Mouse (Mus musculus) neural tube, embryonic 11.5 days (tissue): ENCODE measurements around the gene Prpsap1. TPM values are rescaled to one million over a fixed set of nuclear protein-coding genes. Genes with fewer than 3 reads are reported as not detected.
"Not testable (repeated sequence)": the region's sequence is repeated elsewhere in the genome, so short reads cannot be mapped to it uniquely, and the experiment has no call there.

Experiments used
- ATAC-seq: fragments of 200-750 bp; cut with Nextera tagmentation; 2 replicates; pipeline ENCODE4 v1.8.0; 2017; ENCODE audit warnings: moderate number of reproducible peaks, mild to moderate bottlenecking, moderate TSS enrichment, moderate library complexity; ENCODE audit not compliant: insufficient read depth, low FRiP score, low TSS enrichment
- DNase-seq: peaks from one replicate; pipeline ENCODE4 v3.0.0-alpha.2; 2015; ENCODE audit warnings: low spot score
- H3K27ac ChIP-seq: fragments of 300-500 bp; sonication (generic); 2 replicates; pipeline ENCODE4 v1.5.1; 2014; ENCODE audit warnings: low read depth, mild to moderate bottlenecking, low read length
- H3K27me3 ChIP-seq: fragments of 300-500 bp; sonication (generic); 2 replicates; pipeline ENCODE4 v1.6.1; 2014; ENCODE audit warnings: mild to moderate bottlenecking, low read length, mixed read lengths; ENCODE audit not compliant: control insufficient read depth, insufficient read depth
- H3K36me3 ChIP-seq: fragments of 300-500 bp; sonication (generic); 2 replicates; pipeline ENCODE4 v1.6.1; 2014; ENCODE audit warnings: mild to moderate bottlenecking, low read length, moderate library complexity, mixed read lengths; ENCODE audit not compliant: control insufficient read depth, insufficient read depth
- H3K4me1 ChIP-seq: fragments of 300-500 bp; sonication (generic); 2 replicates; pipeline ENCODE4 v1.6.1; 2014; ENCODE audit warnings: low read length, mixed read lengths; ENCODE audit not compliant: control insufficient read depth, insufficient read depth
- H3K4me2 ChIP-seq: fragments of 300-500 bp; sonication (generic); 2 replicates; pipeline ENCODE4 v1.6.1; 2014; ENCODE audit warnings: low read depth, mild to moderate bottlenecking, moderate library complexity
- H3K4me3 ChIP-seq: fragments of 300-500 bp; sonication (generic); 2 replicates; pipeline ENCODE4 v1.5.1; 2014; ENCODE audit warnings: low read depth, low read length
- H3K9ac ChIP-seq: fragments of 300-500 bp; sonication (generic); 2 replicates; pipeline ENCODE4 v1.6.1; 2014; ENCODE audit warnings: mild to moderate bottlenecking, low read length
- H3K9me3 ChIP-seq: fragments of 300-500 bp; sonication (generic); 2 replicates; pipeline ENCODE4 v1.6.1; 2016; ENCODE audit warnings: low read length; ENCODE audit not compliant: control insufficient read depth
- WGBS: fragments of 180-500 bp; shearing (Covaris S2); extraction: QIAGEN DNeasy Blood & Tissue Kit; methylation state at CpG from one replicate; pipeline ENCODE4 v1.1.7; 2014; 5-methylcytosine and 5-hydroxymethylcytosine counted together
- polyA plus RNA-seq: library from polyadenylated mRNA; unstranded; fragments of >200 nt; fragmentation: Nextera tagmentation; extraction: Ambion mirVana; gene quantifications from 2 replicates; pipeline ENCODE4 v1.2.1, GENCODE M21; 2014

Gene Prpsap1
- polyA plus RNA-seq, 1 experiment from 2014 or later, result 222 TPM

DNA sequence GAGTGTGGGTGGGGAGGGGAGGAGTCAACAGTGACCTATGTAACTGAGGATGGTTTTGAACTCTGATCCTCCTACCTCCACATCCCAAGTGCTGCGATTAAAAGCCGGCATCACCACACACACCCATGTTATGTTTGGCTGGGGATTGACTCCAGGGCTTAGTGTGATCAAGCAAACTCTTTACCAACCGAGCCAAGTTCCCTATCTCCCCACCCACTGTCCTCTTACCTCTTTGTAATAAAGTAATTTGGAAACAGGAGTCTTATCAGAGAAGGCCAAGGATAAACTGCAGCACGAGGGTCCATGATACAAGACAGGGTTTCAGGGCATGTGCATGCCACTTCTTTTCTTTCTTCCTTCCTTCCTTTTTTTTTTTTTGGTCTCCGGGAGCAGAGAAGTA is 811 bp downstream of the Prpsap1 start:
- H3K27ac ChIP-seq, result no peak overlapping the region

DNA sequence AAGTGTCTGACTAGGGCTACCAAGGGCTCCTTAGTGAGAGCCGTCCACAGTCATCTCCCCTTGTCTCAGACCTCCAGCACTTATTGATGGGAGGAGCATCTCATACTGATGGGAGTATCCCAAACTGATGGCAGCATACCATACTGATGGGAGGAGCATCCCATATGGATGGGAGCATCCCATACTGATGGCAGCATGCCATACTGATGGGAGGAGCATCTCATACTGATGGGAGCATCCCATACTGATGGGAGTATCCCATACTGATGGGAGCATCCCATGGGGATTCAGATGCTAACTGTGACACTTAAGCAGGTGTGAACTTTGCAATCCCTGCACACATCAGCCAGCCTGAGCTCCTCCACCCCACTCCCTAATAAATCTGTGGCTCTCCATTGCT is 1.5 kb downstream of the Prpsap1 start:
- not testable (repeated sequence) for H3K27me3 ChIP-seq, DNase-seq, H3K36me3 ChIP-seq, H3K27ac ChIP-seq, H3K9me3 ChIP-seq, H3K4me3 ChIP-seq, H3K9ac ChIP-seq, ATAC-seq, H3K4me2 ChIP-seq, H3K4me1 ChIP-seq
- WGBS, result 78% methylated on average over 1 of the region's 1 CpGs

More for the DNA sequence above, 811 bp downstream of the Prpsap1 start:
- no peak overlapping the region for H3K4me2 ChIP-seq
- no peak for DNase-seq
- no peaks in the 10 kb centered on the region for H3K9me3 ChIP-seq
- no peaks in the 10 kb centered on the region for H3K27me3 ChIP-seq
- H3K9ac ChIP-seq, result no peak overlapping the region
- no peak overlapping the region for H3K4me3 ChIP-seq
- no peak for ATAC-seq
- WGBS, result 90% methylated on average over 5 of the region's 5 CpGs
- no peaks in the 10 kb centered on the region for H3K36me3 ChIP-seq
- H3K4me1 ChIP-seq, result peaks cover 7% of the 10 kb centered on the region

DNA sequence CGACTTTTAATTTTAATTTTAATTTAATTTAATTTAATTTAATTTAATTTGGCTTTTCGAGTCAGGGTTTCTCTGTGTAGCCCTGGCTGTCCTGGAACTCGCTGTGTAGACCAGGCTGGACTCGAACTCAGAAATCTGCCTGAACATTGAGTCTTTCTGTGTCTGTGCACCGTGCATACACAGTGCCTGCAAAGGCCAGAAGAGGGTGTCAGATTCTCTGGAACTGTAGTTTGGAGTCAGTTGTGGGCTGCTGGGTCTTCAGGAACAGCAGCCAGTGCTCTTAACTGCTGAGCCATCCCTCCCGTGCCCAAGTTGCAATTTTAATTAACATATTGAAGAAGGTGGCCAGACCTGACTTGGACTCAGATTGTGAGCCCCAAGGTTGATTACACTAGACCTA is 2.7 kb downstream of the Prpsap1 start:
- no peaks in the 10 kb centered on the region for H3K27me3 ChIP-seq
- no peak overlapping the region for H3K9ac ChIP-seq
- WGBS, result 72% methylated on average over 6 of the region's 6 CpGs
- ATAC-seq (no peak), DNase-seq (no peak)
- H3K4me1 ChIP-seq, result peaks cover 7% of the 10 kb centered on the region
- no peak overlapping the region for H3K4me3 ChIP-seq
- H3K27ac ChIP-seq, result no peak overlapping the region
- no peak overlapping the region for H3K4me2 ChIP-seq
- no peaks in the 10 kb centered on the region for H3K9me3 ChIP-seq
- H3K36me3 ChIP-seq, result peaks cover under 1% of the 10 kb centered on the region

DNA sequence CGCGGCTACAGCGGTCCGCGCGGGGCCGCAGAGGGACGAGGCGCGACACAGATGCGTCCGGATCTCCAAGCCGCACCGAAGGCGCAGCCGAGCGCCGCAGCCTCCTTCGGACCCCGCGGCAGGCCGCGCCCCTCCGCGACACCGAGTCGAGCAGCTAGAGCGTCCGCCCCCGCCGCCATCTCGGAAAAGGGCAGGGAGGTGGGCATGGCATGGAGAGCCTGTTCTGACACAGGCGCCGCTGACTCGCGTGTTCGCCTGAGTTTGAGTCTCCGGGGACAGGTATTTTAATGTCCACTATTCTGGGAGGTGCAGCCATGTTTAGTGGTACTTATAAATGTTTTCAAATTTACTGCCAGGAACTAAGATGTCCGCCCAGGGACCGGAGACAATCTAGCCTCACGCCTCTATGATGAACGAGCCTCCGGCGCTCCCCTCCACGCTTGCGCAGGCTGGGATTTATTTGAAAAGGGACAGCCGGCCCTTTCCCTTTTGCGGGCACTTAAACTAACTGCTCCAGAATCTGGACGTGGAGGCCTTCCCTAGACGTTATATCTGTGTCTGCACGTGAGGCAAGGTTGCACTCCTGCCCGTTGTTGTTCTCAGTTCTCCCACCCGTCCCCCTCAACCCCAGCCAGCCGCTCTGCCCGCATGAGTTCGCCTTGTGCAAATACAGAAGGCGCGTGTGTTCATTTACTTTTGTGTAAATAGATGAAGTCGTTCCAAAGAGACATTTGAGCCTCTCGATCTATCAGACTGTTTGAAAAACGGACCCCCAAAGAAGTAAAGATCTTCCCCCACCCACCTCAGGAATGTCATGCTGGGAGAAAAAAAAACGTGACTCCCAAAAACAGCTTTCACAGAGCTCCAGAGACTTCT is 3.5 kb downstream of the Prpsap1 start:
- Histone ChIP-seq H3K27ac (peak overlapping the region; percentile 89), H3K9ac (peak overlapping the region; percentile 99), H3K4me1 (peaks cover 7% of the 10 kb centered on the region), H3K27me3 (no peaks in the 10 kb centered on the region), H3K9me3 (no peaks in the 10 kb centered on the region), H3K4me3 (peak overlapping the region; percentile 97), H3K36me3 (peaks cover 2% of the 10 kb centered on the region), H3K4me2 (peak overlapping the region; percentile 60)
- DNase-seq, result peak; percentile 94
- ATAC-seq, result peak; percentile 88
- WGBS, result under 1% methylated on average over 59 of the region's 62 CpGs

DNA sequence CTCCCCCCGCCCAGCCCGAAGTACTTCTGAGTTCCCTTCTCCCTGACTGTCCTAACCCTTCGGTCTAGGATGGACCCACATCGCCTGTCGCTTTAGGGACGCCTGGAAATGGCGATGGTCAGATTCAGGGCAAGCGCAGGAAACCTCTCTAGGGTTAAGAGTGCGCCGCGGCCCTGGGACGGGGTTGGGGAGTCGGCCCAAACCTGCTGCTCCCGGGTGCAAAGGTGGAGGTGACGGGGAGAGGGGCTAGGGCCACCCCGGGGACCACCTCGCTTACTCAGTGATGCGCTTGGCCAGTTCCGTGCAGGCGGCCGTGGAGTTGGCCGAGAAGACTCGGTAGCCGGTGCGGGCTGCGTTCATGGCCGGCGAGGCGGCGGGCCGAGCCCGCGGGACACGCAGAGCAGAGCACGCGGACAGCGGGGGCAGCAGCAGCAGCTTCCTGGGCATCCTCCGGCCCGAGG is 4.2 kb downstream of the Prpsap1 start:
- no peaks in the 10 kb centered on the region for H3K27me3 ChIP-seq
- peak overlapping the region; percentile 99 for H3K9ac ChIP-seq
- ATAC-seq (peak; percentile 60), DNase-seq (peak; percentile 42)
- 0% methylated on average over 39 of the region's 39 CpGs for WGBS
- no peaks in the 10 kb centered on the region for H3K9me3 ChIP-seq
- peak overlapping the region; percentile 89 for H3K27ac ChIP-seq
- peak overlapping the region; percentile 97 for H3K4me3 ChIP-seq
- H3K36me3 ChIP-seq, result peaks cover 6% of the 10 kb centered on the region
- H3K4me1 ChIP-seq, result peaks cover 5% of the 10 kb centered on the region
- peak overlapping the region; percentile 60 for H3K4me2 ChIP-seq

DNA sequence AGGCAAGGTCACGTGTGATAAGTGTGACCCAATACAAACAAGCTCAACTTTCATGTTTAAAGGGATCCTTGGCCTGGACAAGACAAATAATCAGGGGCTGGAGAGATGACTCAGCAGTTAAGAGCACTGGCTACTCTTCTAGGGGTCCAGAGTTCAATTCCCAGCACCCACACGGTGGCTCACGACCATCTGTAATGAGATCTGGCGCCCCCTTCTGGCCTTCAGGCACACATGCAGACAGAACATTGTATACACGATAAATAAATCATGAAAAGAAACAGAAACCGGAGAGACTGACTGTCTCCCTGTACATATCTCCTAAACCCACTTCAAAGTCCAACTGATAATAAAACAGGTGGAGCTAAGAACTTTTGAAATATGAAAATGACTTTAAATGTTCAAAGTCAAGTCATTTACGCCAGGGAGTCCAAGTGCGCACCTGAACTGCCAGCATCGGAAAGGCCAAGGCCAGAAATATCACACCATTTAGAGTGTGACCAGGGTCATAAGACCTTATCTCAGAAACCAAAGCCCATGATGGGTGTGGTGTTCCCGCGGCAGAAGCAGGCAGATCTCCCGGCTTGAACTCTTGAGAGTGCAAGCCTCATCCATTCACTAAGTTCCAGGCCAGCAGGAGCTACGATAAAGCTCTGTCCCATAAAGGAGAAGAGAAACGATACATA is 5.2 kb downstream of the Prpsap1 start:
- ATAC-seq (no peak), DNase-seq (no peak)
- Histone ChIP-seq H3K4me1 (peaks cover 3% of the 10 kb centered on the region), H3K27me3 (no peaks in the 10 kb centered on the region), H3K4me3 (peak overlapping the region; percentile 97), H3K36me3 (peaks cover 10% of the 10 kb centered on the region), H3K4me2 (peak overlapping the region; percentile 60), H3K9me3 (no peaks in the 10 kb centered on the region), H3K9ac (peak overlapping the region; percentile 99), H3K27ac (no peak overlapping the region)
- WGBS, result 75% methylated on average over 14 of the region's 14 CpGs

DNA sequence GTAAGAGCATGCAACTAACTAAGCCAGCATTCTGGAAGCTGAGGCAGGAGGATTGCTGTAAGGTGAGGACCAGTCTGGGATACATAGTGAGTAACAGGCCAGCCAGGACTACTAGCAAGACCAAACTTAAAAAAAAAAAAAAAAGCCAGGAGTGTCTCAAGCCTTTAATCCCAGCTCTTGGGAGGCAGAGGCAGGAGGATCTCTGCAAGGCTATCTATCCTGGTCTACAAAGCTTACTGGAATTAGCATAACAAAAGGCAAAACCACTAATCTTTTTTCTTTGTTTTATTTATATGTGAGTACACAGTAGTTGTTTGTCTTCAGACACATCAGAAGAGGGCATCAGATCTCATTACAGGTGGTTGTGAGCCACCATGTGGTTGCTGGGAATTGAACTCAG is 5.8 kb downstream of the Prpsap1 start:
- no peak overlapping the region for H3K4me3 ChIP-seq
- DNase-seq, result no peak
- H3K4me1 ChIP-seq, result peaks cover 3% of the 10 kb centered on the region
- no peaks in the 10 kb centered on the region for H3K27me3 ChIP-seq
- no peak overlapping the region for H3K27ac ChIP-seq
- H3K9me3 ChIP-seq, result no peaks in the 10 kb centered on the region
- no peak overlapping the region for H3K9ac ChIP-seq
- ATAC-seq, result no peak
- H3K36me3 ChIP-seq, result peaks cover 14% of the 10 kb centered on the region
- H3K4me2 ChIP-seq, result no peak overlapping the region

DNA sequence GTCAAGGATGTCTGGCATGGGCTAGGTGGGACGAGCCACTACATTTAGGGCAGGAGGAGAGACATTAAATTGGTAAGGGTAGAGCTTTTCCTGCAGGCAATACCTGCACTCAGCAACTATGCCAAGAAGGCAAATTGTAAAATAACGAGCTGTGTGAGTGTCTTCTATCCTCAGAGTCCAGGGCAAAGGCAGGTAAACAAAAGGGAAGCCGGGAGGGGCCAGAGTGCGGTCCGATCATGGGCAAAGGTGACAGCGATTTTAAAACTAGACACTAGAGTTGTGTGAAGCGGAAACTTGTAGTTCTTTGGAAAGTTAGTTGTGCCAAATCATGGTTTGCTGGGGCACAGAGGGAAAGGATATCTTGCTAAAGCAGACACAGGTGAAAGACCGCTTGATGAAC is 9.7 kb downstream of the Prpsap1 start:
- Histone ChIP-seq H3K4me2 (no peak overlapping the region), H3K36me3 (peaks cover 29% of the 10 kb centered on the region)

More for the DNA sequence above, 9.7 kb downstream of the Prpsap1 start:
- Histone ChIP-seq H3K9ac (no peak overlapping the region), H3K4me1 (peaks cover 3% of the 10 kb centered on the region), H3K27ac (no peak overlapping the region), H3K9me3 (no peaks in the 10 kb centered on the region; the same call in 1 of the 2 replicates), H3K4me3 (no peak overlapping the region), H3K27me3 (no peaks in the 10 kb centered on the region)
- no peak for ATAC-seq
- no peak for DNase-seq
- 89% methylated on average over 8 of the region's 8 CpGs for WGBS
